Mouse (Mus musculus): ENCODE data around the gene Sertad2.
A peak's percentile ranks its signal among the peaks of the same experiment; 100 is the strongest.

- TF ChIP-seq POLR2A (IDR thresholded peaks at IDR 0.05; ENCODE audit: borderline replicate concordance, insufficient read depth, low read length) (0 out of 2 replicates have a peak, but pooled peaks have one; percentile 22), CTCF (IDR thresholded peaks at IDR 0.05; ENCODE audit: borderline replicate concordance, insufficient read depth, low read depth, low read length) (no peak)
Measured at GRCm38 (mm10) chr11:20543453-20544120, 534 bp downstream of the Sertad2 start.

Measured in cerebellum, adult 2 months (tissue).